Mouse (Mus musculus): ENCODE data around the gene Bspry. TPM values are rescaled to one million over a fixed set of nuclear protein-coding genes. Genes with fewer than 3 reads are reported as not detected.

Gene Bspry
- total and polyA plus RNA-seq, 3 experiments = 0.09 to 0.11 TPM; not detected in 1

GRCm38 (mm10) chr4:62514995-62515394, 35.1 kb downstream of the Bspry start:
- ATAC-seq (ENCODE audit: extremely low read depth, insufficient number of reproducible peaks, low FRiP score, poor library complexity, severe bottlenecking) (no peak), DNase-seq (ENCODE audit: low spot score) (no peak)
- H3K4me1 ChIP-seq (ENCODE audit: insufficient read depth, low read depth, low read length) = peaks cover 90% of the 10 kb centered on the region
- no peaks in the 10 kb centered on the region for H3K27me3 ChIP-seq (ENCODE audit: insufficient read depth, low read length)
- peak overlapping the region; percentile 77; the same call in 1 of the 2 replicates for H3K4me3 ChIP-seq (ENCODE audit: low read depth, low read length)
- no peaks in the 10 kb centered on the region for H3K9me3 ChIP-seq (replicated peaks)
- H3K36me3 ChIP-seq (replicated peaks) = peaks cover 62% of the 10 kb centered on the region
- no peak for TF ChIP-seq GATA2 (IDR thresholded peaks at IDR 0.05; ENCODE audit: borderline replicate concordance, low read depth, low read length)
- TF ChIP-seq POLR2AphosphoS5 (IDR thresholded peaks at IDR 0.05; ENCODE audit: insufficient replicate concordance, low read depth, low read length) = no peak
- TF ChIP-seq GATA1 (IDR thresholded peaks at IDR 0.05; ENCODE audit: borderline replicate concordance, low read length) = no peak
- TF ChIP-seq TAL1 (conservative IDR thresholded peaks at IDR 0.05; ENCODE audit: low read depth, low read length) = no peak
- no peak for TF ChIP-seq CTCF (IDR thresholded peaks at IDR 0.05; ENCODE audit: low read depth, low read length)

DNA sequence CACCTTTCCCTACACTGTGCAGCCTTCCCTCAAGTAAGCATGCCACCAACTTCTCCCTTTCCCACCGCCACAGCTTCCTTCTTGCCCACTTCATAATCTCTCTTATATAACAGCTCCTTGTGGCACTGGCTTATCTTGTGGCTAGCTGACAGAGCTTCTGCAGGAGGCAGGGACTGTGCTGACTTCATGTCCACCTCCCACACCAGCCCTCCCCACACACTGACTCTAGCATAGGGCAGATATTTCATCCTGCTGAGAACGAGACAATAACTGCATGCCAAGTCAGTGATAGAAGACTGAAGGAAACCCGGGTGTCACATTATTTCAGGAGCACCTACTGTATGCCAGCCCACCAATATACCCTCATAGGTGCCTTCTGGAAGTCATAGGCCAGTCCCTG, 35.6 kb downstream of the Bspry start:
- DNase-seq (ENCODE audit: low spot score) (peak; percentile 65), ATAC-seq (ENCODE audit: extremely low read depth, insufficient number of reproducible peaks, low FRiP score, poor library complexity, severe bottlenecking) (no peak)
- Histone ChIP-seq H3K36me3 (replicated peaks) (peaks cover 57% of the 10 kb centered on the region), H3K4me1 (ENCODE audit: insufficient read depth, low read depth, low read length) (peaks cover 86% of the 10 kb centered on the region), H3K4me3 (ENCODE audit: low read depth, low read length) (peak overlapping the region; percentile 77; the same call in 1 of the 2 replicates), H3K27me3 (ENCODE audit: insufficient read depth, low read length) (no peaks in the 10 kb centered on the region), H3K9me3 (replicated peaks) (no peaks in the 10 kb centered on the region)
- TF ChIP-seq TAL1 (conservative IDR thresholded peaks at IDR 0.05; ENCODE audit: low read depth, low read length) (no peak), POLR2AphosphoS5 (IDR thresholded peaks at IDR 0.05; ENCODE audit: insufficient replicate concordance, low read depth, low read length) (no peak), GATA1 (IDR thresholded peaks at IDR 0.05; ENCODE audit: borderline replicate concordance, low read length) (no peak), GATA2 (IDR thresholded peaks at IDR 0.05; ENCODE audit: borderline replicate concordance, low read depth, low read length) (no peak), CTCF (IDR thresholded peaks at IDR 0.05; ENCODE audit: low read depth, low read length) (no peak)

- Histone ChIP-seq H3K4me3 (ENCODE audit: low read depth, low read length) (peak overlapping the region; percentile 77), H3K36me3 (replicated peaks) (peaks cover 51% of the 10 kb centered on the region), H3K4me1 (ENCODE audit: insufficient read depth, low read depth, low read length) (peaks cover 86% of the 10 kb centered on the region)
These were observed 36.2 kb downstream of the Bspry start for GRCm38 (mm10) chr4:62516079-62516478.

GRCm38 (mm10) chr4:62516579-62516978, 36.7 kb downstream of the Bspry start:
- H3K4me1 ChIP-seq (ENCODE audit: insufficient read depth, low read depth, low read length) = peaks cover 84% of the 10 kb centered on the region
- H3K4me3 ChIP-seq (ENCODE audit: low read depth, low read length) = peak overlapping the region; percentile 77; the same call in 1 of the 2 replicates
- ATAC-seq (ENCODE audit: extremely low read depth, insufficient number of reproducible peaks, low FRiP score, poor library complexity, severe bottlenecking) = peak; percentile 71
- H3K36me3 ChIP-seq (replicated peaks) = peaks cover 48% of the 10 kb centered on the region
- H3K27me3 ChIP-seq (ENCODE audit: insufficient read depth, low read length) = no peaks in the 10 kb centered on the region
- DNase-seq (ENCODE audit: low spot score) = peak; percentile 96
- TF ChIP-seq GATA1 (IDR thresholded peaks at IDR 0.05; ENCODE audit: borderline replicate concordance, low read length) = no peak
- peak; percentile 95 for TF ChIP-seq TAL1 (conservative IDR thresholded peaks at IDR 0.05; ENCODE audit: low read depth, low read length)
- no peaks in the 10 kb centered on the region for H3K9me3 ChIP-seq (replicated peaks)

More at GRCm38 (mm10) chr4:62516079-62516478, 36.2 kb downstream of the Bspry start:
- no peak for TF ChIP-seq CTCF (IDR thresholded peaks at IDR 0.05; ENCODE audit: low read depth, low read length)
- no peak for TF ChIP-seq TAL1 (conservative IDR thresholded peaks at IDR 0.05; ENCODE audit: low read depth, low read length)
- Histone ChIP-seq H3K27me3 (ENCODE audit: insufficient read depth, low read length) (no peaks in the 10 kb centered on the region), H3K9me3 (replicated peaks) (no peaks in the 10 kb centered on the region)
- ATAC-seq (ENCODE audit: extremely low read depth, insufficient number of reproducible peaks, low FRiP score, poor library complexity, severe bottlenecking) (no peak), DNase-seq (ENCODE audit: low spot score) (no peak)

- Histone ChIP-seq H3K36me3 (replicated peaks) (peaks cover 45% of the 10 kb centered on the region), H3K4me3 (ENCODE audit: low read depth, low read length) (peak overlapping the region; percentile 77; the same call in 1 of the 2 replicates), H3K4me1 (ENCODE audit: insufficient read depth, low read depth, low read length) (peaks cover 83% of the 10 kb centered on the region), H3K27me3 (ENCODE audit: insufficient read depth, low read length) (no peaks in the 10 kb centered on the region), H3K9me3 (replicated peaks) (no peaks in the 10 kb centered on the region)
- TF ChIP-seq GATA2 (IDR thresholded peaks at IDR 0.05; ENCODE audit: borderline replicate concordance, low read depth, low read length) = no peak
- TF ChIP-seq CTCF (IDR thresholded peaks at IDR 0.05; ENCODE audit: low read depth, low read length) = no peak
- TF ChIP-seq POLR2AphosphoS5 (IDR thresholded peaks at IDR 0.05; ENCODE audit: insufficient replicate concordance, low read depth, low read length) = no peak
- TF ChIP-seq TAL1 (conservative IDR thresholded peaks at IDR 0.05; ENCODE audit: low read depth, low read length) = no peak
- TF ChIP-seq GATA1 (IDR thresholded peaks at IDR 0.05; ENCODE audit: borderline replicate concordance, low read length) = no peak
- DNase-seq (ENCODE audit: low spot score) = no peak
- no peak for ATAC-seq (ENCODE audit: extremely low read depth, insufficient number of reproducible peaks, low FRiP score, poor library complexity, severe bottlenecking)
These were observed 37.2 kb downstream of the Bspry start for GRCm38 (mm10) chr4:62517046-62517445.

- no peaks in the 10 kb centered on the region for H3K27me3 ChIP-seq (ENCODE audit: insufficient read depth, low read length)
- TF ChIP-seq GATA1 (IDR thresholded peaks at IDR 0.05; ENCODE audit: borderline replicate concordance, low read length) = no peak
- TF ChIP-seq CTCF (IDR thresholded peaks at IDR 0.05; ENCODE audit: low read depth, low read length) = no peak
- no peak for TF ChIP-seq POLR2AphosphoS5 (IDR thresholded peaks at IDR 0.05; ENCODE audit: insufficient replicate concordance, low read depth, low read length)
- no peak for TF ChIP-seq TAL1 (conservative IDR thresholded peaks at IDR 0.05; ENCODE audit: low read depth, low read length)
- TF ChIP-seq GATA2 (IDR thresholded peaks at IDR 0.05; ENCODE audit: borderline replicate concordance, low read depth, low read length) = no peak
- ATAC-seq (ENCODE audit: extremely low read depth, insufficient number of reproducible peaks, low FRiP score, poor library complexity, severe bottlenecking) (no peak), DNase-seq (ENCODE audit: low spot score) (no peak)
- H3K4me1 ChIP-seq (ENCODE audit: insufficient read depth, low read depth, low read length) = peaks cover 84% of the 10 kb centered on the region
- H3K4me3 ChIP-seq (ENCODE audit: low read depth, low read length) = peak overlapping the region; percentile 77
- H3K9me3 ChIP-seq (replicated peaks) = no peaks in the 10 kb centered on the region
- H3K36me3 ChIP-seq (replicated peaks) = peaks cover 45% of the 10 kb centered on the region
These were observed 37.9 kb downstream of the Bspry start for GRCm38 (mm10) chr4:62517538-62518415.
